Mouse (Mus musculus) adrenal gland, postnatal 10 days (tissue): Measurements from ENCODE around the gene Lrrc23. TPM values are rescaled to one million over a fixed set of nuclear protein-coding genes. Genes with fewer than 3 reads are reported as not detected.

ENCODE experiments used
- DNase-seq: peaks from one replicate; pipeline ENCODE4 v3.0.0; 2021; ENCODE audit warnings: mixed read lengths
- total RNA-seq, 2 experiments: library from RNA; stranded (reverse); gene quantifications; 2 replicates each; pipeline ENCODE4 v1.2.3; 2021

The Lrrc23 gene
- total RNA-seq, 2 experiments from 2014 or later: 0.72 TPM; not detected in 1

- no peak for DNase-seq
Observed at GRCm38 (mm10) chr6:124767920-124768703, 11.4 kb downstream of the Lrrc23 start.

- DNase-seq: no peak
Observed at GRCm38 (mm10) chr6:124767536-124767919, 12.0 kb downstream of the Lrrc23 start.

GRCm38 (mm10) chr6:124765951-124766350, 13.6 kb downstream of the Lrrc23 start:
- DNase-seq: no peak

GRCm38 (mm10) chr6:124759259-124759658, 20.3 kb downstream of the Lrrc23 start:
- DNase-seq: peak; percentile 92

- no peak for DNase-seq
Observed at GRCm38 (mm10) chr6:124758849-124759232, 20.7 kb downstream of the Lrrc23 start.

- peak; percentile 75 for DNase-seq
Observed at GRCm38 (mm10) chr6:124757909-124758848, 21.3 kb downstream of the Lrrc23 start.

- no peak for DNase-seq
Observed at GRCm38 (mm10) chr6:124757351-124757880, 22.1 kb downstream of the Lrrc23 start.

GRCm38 (mm10) chr6:124756652-124757350, 22.7 kb downstream of the Lrrc23 start:
- peak; percentile 90 for DNase-seq

- peak; percentile 85 for DNase-seq
Observed at GRCm38 (mm10) chr6:124755831-124756595, 23.5 kb downstream of the Lrrc23 start, which contains the start of the genes Gm45234 and Atn1. TSS of gene Gm45234 (minus strand) at chr6:124756021. TSS of gene Atn1 (minus strand) at chr6:124756524.

GRCm38 (mm10) chr6:124755306-124755705, 24.2 kb downstream of the Lrrc23 start:
- DNase-seq: no peak

- DNase-seq: no peak
Observed at GRCm38 (mm10) chr6:124753861-124754260, 25.7 kb downstream of the Lrrc23 start.

GRCm38 (mm10) chr6:124750405-124750804, 29.1 kb downstream of the Lrrc23 start:
- DNase-seq: no peak

- no peak for DNase-seq
Observed at GRCm38 (mm10) chr6:124746654-124747632, 32.6 kb downstream of the Lrrc23 start.

GRCm38 (mm10) chr6:124746296-124746605, 33.3 kb downstream of the Lrrc23 start:
- DNase-seq: no peak

GRCm38 (mm10) chr6:124745490-124746295, 33.8 kb downstream of the Lrrc23 start:
- DNase-seq: peak; percentile 96

GRCm38 (mm10) chr6:124744755-124745321, 34.7 kb downstream of the Lrrc23 start:
- no peak for DNase-seq

- no peak for DNase-seq
Observed at GRCm38 (mm10) chr6:124743647-124744046, 35.9 kb downstream of the Lrrc23 start.

GRCm38 (mm10) chr6:124742839-124743514, 36.5 kb downstream of the Lrrc23 start:
- DNase-seq: no peak
